Mouse (Mus musculus) testis, adult 2 months (tissue): ENCODE data around the gene Cacna1e.

Experiments
- CTCF ChIP-seq: fragments of 200-500 bp; IDR thresholded peaks from 2 replicates; pipeline ENCODE4 v1.5.1; 2012; ENCODE audit warnings: low read depth, mild to moderate bottlenecking, inconsistent platforms, low read length, moderate library complexity; ENCODE audit not compliant: control insufficient read depth, insufficient read depth, insufficient replicate concordance
- POLR2A ChIP-seq: fragments of 200-500 bp; IDR thresholded peaks from 2 replicates; pipeline ENCODE4 v1.6.1; 2012; ENCODE audit warnings: low read depth, mild to moderate bottlenecking, inconsistent platforms, low read length, moderate library complexity; ENCODE audit not compliant: control insufficient read depth

GRCm38 (mm10) chr1:154607406-154607805 is 276.9 kb downstream of the Cacna1e start:
- TF ChIP-seq POLR2A, result no peak
- no peak for TF ChIP-seq CTCF
